Mouse (Mus musculus) T-helper 2 cell (primary cell): ENCODE data around the gene Gsc2.

Source experiments
- in situ Hi-C: fragments of 300-600 bp; cut with MboI, MseI; formaldehyde crosslinking; loops from one replicate; pipeline ENCODE4 v1.15.1; 2025; ENCODE audit warnings: high pct_unique_total_duplicates

Gene Gsc2

DNA sequence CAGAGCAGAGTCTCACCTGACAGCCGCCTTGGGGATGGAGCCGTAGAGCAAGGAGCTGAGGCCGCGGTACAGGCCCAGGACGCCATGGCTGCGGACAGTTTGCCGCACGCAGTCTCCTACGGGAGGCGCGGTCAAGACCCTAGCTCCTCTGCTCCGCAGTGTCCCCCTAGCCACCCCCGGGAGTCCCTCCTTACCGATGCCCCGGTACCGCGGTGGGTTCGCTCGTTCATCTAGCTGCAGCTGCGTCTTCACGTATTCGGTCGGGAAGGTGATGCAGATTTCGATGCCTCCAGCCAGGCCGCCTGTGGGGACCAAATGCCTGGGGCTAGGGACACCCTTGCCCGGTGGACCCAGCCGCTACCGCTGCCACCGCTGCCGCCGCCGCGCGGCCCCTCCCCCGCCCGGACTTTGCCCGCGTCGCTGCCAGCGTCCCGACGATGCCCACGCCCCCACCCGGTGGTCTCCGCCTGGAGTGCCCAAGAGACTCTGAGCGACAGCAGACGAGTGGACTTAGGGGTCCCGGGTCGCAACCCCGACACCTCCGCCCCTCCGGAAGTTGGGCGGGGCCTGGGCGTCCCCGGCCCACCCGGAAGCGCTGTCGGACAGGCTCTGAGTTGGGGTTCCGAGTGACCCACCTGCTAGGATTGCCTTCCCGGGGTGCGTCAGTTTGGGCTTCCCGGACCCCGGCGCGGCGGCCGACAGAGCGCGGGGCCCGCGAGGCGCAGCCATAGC lies 12.7 kb upstream of the Gsc2 start:
- in situ Hi-C loops = no loop called here

DNA sequence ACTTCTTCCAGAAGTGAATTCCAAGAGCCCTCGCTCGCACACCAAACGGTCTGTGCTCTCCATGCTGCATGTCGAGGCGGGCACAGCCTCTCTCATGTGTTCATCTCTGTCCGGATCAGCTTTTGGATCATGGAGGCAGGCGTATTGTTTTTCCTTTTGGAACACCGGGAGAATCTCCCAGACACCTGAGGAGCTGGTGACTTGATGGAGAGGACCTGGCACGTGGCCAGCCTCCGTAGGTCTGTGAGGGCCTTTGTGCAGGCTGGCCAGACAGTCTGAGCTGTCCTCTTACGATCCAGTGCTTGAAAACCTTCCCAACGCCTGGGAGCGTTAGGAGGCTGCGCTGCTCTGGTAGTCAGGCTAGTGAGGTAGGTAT lies 7.3 kb upstream of the Gsc2 start:
- in situ Hi-C loops = no loop called here

DNA sequence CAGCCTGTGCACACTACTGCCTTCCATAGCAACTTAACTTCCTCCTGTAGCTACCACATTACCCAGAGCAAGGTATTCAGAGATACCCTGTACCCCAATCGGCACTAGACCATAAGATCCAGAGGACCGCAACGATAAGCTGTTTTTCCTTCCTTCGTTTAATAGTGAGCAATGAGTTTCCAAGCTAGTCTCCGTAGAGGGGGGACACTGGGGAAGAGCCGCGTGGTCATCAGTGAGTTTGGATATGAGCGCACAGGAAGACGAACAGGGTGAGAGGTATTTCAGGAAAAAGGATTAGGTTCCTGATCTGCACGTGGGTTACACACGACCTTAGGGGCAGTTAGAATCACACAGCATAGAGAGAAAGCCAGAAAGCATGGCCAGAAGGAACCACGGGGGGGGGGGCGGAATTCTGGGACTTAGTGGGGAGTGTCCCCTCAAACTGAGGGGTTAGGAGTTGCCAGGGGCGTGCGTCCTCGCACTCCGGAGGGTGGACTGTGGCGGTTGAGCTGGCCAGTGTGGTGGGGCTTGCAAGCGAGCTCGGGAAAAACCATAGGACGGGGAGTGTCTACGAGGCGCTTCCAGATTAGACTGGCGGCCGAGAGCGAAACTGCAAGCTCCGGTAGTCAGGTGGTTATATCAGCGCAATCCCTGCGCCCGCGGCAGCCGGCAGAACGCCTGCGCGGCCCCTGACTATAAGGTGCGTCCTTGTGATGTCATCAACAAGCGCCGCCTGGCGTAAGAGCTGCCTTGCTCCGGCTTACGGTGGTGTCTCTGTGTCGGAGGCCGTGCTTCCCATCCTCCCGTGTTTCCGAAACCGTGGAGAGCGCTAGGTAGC lies 6.7 kb upstream of the Gsc2 start:
- in situ Hi-C loops = no loop called here

DNA sequence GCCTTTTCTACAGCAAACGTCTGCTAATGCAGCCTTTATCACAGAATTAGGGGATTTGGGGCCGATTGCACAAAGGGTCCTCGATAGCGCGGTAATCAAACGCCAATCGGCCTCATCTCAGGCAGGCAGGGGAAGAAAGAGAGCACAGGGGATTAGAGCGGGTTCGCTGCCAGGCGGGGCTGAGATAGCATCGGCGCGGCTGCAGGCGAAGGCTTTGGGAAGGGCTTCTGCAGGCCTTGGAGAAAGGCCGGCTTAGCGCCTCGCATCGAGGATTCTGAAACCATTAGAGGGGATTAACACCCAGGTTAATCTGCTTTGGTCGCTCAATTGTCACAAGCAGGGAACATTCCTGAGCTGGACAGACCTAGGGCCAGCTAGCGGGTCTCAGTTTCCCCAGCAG lies 5.7 kb upstream of the Gsc2 start:
- in situ Hi-C loops = no loop called here

DNA sequence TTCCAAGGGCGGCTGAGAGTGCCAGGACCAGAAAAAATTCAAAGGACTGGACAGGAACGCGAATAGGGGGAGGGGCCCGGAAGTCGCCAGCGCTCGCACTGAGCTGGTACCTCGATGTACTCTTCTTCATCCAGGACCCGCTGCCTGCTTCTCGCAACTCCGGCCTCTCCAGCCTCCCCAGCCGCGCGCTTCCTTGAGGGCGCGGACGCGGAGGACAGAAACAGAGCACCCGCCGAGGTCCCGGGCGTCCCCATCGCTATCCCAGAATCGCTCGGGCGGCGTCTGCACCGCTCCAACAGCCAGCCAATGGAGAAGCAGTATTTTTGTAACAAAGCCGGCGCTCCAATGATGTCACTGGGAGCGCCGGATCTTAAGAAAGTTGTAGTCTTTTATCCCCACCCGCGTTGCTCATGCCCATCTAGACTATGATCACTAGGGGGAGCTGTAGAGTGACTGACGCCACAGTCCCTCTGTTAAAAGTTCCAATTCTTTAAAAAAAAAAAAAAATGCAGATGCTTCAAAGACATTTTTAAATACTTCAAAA lies 3.7 kb downstream of the Gsc2 start, which contains the start of gene Ess2:
Gene Ess2 (minus strand): TSS at position 297 of the 544 bp plus-strand sequence.
- in situ Hi-C loops = loop anchor here (10.0 kb wide), 1 partner anchor 886 kb away; no protein-coding TSS in a partner anchor

DNA sequence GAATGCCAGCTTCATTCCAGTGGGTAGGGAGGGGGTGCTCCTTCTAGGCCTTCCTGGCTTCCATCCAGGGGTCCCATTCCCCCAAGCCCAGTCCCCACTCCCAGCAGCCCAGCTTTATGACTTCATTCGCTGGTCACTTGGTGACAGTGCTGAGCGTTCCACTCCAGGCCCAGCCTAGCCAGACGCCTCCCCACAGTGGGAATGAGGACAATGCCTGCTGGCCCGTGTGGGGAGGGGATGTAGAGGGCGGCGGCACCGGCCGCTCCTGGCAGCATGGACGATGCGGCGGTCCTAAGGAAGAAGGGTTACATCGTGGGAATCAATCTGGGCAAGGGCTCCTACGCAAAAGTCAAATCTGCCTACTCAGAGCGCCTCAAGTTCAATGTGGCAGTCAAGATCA lies 16.4 kb downstream of the Gsc2 start, which contains the start of the genes Dgcr2 and Tssk2:
Gene Dgcr2 (minus strand): TSS at position 101 of the 400 bp plus-strand sequence.
Gene Tssk2 (plus strand): TSS at position 176 of the 400 bp plus-strand sequence.
- in situ Hi-C loops = no loop called here

DNA sequence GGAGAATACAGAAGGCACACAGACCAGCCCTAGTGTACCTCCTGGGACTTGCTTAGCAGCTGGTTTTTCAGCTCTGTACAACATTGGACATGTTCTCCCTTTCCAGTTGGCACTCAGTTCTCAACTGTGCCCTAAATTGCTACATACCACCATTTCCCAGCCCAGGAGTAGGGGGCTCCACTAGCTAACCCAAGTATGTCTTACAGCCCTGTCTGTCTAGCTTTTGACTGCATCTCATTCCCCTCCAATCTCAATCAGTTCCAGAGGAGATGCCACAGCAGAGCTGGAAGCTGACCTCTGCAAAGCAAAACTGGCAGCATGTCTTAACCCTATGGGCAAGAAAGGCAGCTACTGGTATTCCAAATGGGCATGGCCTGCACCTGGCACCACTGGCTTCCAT lies 18.8 kb downstream of the Gsc2 start:
- in situ Hi-C loops = no loop called here

DNA sequence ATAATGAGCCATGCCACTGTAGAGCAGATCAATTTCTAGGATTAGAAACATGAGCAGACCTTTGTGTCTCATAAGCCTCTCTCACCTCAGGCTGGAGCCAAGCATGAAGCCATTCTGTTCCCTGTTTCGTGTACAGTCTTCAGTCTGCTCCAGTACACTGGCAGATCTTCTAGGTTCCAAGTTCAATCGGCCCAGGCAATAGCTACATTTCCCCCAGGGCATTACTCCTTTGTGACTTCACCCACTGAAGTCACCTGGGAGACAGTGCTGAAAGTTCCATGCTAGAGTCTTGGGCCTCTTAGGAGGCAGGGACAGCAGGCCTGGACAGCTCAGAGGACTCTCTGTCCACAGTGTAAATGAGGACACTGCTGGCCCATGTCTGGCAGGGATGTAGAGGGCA lies 20.9 kb downstream of the Gsc2 start, which contains the start of gene Tssk1:
Gene Tssk1 (plus strand): TSS at position 301 of the 400 bp plus-strand sequence.
- in situ Hi-C loops = no loop called here

DNA sequence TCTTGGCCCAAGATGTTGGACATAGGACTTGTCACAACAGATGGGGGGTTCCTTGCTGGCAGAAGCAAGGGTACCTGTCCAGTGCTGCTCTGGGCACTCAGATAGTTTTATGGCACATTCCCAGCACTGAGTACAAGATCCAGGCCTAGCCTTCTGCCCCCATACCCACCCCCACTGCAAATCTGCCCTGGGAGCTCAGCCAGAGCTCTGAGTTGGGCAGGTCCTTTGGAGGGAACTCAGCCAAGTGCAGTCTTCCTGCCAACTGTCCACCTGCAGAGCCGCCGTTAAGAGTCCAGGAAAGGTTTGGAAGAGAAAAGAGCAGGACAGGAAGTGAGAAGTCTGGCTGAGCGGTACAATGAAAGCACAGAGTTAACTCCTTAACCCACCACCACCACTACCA lies 22.3 kb downstream of the Gsc2 start:
- in situ Hi-C loops = no loop called here

DNA sequence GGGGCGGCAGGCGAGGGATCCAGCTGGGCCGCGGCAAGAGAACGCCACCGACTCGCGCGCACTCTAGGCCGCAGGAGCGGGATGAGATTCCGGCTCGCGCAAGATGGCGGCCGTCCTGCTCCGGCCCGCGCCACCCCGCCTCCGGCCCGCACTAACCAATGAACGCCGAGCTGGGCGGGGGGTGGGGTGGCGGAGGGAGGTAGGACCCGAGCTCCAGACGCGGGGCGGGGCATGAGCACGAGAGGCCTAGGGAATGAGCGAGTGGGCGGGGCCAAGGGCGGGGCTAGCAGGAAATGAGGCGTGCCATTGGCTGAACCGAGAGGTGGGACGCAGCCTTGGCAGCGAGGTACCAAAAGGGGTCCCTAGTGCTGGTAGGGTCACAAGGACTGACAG lies 23.3 kb downstream of the Gsc2 start, which contains the start of gene Gm20518:
Gene Gm20518 (minus strand): TSS at position 105 of the 393 bp plus-strand sequence.
- in situ Hi-C loops = no loop called here

DNA sequence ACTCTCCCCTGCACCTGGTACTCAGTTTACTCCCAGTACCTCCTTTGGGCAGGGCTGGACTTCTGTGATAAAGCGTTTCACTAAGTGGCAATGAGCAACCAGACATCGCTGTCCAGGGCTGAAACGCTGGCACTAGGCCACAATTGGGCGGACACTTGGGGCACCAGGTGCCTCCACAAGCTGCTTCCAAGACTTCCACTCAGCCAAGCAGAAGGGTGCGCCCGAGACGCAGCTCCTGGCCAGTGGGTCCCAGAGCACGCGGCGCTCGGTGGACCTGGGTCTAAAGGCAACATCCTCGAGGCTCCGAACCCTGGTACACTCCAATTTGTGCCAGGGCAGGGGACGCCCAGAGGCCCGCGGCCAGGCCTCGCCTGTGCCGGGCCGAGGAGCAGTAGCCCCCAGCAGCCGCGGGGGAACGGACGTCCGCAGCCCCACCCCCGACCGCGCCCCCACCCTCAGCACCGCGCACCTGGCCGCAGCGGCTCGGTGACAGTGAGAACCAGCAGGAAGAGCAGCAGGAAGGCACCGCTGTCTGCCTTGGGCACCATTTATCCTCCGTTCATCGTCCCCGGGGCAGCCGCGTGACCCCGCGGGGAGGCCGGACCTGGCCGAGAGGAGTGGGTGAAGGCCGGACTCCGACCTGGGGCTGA lies 23.8 kb downstream of the Gsc2 start:
- in situ Hi-C loops = no loop called here

DNA sequence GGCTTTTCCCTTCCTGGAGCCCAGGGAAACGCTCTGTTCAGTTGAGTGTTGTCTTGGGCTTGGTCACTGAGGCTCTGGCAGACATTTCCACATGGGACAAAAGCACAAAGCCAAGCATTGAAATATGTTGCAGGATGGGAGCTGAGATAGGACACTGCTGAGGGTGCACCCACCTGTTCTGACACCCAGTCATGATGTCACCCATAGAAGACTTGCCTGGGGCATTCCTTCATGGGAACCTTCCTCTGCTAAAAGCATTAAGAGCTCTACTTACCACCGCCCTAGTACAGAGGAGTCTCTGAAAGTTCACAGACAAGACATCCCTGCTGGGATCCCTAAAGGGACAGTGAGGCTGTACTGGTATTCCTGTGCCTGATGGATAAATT lies 24.5 kb downstream of the Gsc2 start:
- in situ Hi-C loops = no loop called here

DNA sequence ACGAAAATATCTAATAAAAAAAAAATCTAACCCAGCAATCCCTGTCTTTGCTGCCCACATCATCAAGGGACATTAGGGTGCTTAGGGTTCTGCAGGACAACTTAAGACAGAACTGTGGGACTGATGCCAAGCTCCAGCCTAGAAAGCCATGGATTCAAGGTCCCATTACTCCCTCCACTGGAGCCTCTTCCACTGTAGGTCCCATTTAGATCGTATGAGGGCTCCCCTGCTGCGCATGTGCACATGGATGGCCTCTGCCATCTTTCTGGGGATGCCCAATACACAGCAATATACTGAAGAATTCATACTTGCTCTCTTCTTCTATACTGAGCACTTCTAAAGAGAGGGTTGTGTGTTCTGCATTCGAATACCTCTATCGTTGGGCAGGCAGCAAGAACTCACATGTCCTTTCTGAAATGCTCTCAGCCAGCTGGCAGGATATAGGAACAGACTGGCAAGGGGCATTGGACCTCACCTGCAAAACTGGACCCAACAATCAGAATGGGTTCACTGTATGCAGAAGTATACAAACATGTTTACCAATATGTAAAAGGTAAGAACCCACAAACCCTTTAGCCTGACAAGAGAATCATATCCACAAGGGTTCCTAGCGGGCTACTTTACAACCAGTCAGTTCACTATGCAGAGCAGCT lies 25.0 kb downstream of the Gsc2 start:
- in situ Hi-C loops = no loop called here

DNA sequence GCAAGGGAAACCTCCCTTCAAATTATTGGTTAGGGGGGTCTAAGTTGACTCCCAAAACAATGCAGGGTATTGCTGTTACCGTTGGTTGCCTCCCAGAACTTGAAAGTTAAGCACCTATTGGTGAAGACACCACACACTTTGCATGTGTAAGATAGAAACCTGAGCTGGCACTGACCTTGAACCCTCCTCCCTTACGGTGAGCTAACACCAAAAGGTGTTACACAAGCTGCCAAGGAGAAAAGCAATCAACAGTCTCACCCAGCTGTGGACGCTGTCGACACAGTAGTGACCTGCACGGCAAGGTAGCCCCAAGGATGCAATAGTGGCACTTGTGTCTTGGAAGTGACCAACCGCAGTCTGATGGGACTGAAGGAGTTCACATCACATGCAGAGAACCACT lies 30.7 kb downstream of the Gsc2 start:
- in situ Hi-C loops = no loop called here

DNA sequence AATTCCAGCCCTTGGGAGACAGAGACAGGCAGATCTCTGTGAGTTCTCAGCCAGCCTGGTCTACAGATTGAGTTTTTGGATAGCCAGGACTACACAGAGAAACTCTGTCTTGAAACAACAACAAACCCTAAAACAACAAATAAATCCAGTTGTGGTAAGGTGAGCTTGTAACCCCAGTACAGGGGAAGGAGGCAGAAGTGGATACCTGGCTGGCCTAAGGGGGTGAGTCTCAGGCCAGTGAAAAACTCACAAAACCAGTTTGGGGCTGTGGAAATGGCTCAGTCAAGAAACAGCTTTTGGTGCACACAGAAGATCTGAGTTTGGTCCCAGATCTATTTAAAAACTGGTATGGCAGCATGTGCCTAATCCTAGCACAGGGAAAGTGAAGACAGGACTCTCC lies 32.7 kb downstream of the Gsc2 start:
- in situ Hi-C loops = no loop called here

DNA sequence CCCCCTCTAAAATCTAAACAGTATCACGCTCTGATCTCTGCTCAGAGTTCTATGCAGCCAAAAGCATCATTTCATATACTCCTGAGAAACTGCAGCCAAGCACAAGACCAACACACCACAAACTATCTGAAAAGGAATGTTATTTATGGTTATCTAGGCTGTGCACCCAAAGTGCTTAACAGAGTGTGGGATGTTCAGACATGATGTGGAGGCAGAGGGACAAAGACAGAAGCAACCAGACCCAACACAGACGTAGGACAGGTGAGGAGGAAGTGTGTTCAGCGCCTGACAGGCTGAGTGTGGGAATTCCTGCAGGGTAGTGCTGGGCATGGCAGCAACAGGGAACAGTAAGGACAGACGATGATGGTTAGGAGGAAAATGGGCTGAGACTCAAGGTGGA lies 35.3 kb downstream of the Gsc2 start:
- in situ Hi-C loops = no loop called here

DNA sequence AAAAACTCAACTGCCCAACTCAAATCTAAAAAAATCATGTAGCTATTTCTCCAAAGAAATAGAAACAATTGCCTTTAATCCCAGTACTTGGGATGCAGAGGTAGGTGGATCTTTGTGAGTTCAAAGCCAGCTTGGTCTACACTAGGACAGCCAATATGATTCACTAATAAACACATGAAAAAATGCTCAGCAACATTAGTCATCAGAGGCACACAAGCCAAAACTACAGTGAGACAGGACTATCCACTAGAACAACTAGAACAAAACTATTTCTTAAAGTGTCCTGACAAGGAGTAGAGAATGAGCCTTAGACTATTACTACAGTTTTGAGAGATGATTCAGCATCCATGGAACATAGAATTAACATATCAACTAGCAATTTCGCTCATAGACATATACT lies 38.8 kb downstream of the Gsc2 start:
- in situ Hi-C loops = no loop called here

DNA sequence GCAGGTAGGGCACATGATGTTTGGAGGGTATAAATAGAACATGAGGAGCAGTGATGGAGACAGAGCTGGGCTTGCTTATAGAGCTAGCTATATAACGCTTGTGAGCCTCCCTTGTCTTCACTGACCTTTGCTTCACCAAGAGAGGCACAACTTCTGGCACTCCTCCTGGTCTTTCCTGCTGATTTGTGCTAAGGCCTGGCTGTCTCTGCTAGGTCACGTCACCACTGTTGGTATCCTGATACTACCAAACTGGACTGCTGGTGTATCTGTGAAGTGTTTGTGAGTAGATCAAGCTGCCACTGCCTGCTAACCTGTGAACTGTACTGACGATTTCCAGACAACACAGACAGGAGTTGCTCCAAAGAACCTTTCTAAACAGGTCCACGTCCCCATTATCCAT lies 39.7 kb downstream of the Gsc2 start:
- in situ Hi-C loops = no loop called here

DNA sequence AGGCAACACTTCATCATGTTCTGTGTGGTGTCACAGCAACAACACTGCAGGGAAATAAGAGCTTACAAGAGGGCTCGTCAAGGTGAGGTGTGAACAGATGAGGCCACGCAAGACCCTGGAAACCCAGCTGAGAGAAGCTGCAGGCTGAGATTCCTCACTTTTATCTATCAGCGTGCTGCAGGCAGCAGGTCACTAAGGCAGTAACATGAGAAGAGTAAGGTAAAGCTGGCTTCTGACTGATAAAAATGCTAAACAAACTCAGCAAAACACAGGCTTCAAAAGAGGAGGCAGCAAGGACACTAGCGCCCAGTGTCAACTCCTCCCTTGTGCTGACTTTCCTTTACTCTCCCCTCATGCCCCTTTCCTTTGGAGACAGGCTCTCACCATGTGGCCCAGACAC lies 41.9 kb downstream of the Gsc2 start:
- in situ Hi-C loops = no loop called here

DNA sequence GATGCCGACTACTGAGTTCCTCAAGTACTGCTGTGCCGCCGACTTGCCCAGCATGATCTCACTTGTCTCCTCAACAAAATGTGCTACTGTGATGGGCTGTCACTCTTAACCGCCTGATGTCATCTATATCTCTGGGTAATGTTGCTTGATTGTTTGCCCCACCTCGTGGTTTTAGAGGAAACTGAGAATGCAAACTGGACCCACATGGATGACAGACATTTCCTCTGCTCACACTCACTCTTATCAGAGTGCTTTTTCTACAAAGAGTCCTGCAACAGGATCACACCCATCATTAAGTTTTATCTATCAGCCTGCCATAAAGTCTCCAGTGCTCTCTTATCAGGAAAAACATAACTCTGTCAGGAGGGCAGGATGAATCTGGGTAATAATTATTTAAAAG lies 43.6 kb downstream of the Gsc2 start:
- in situ Hi-C loops = no loop called here

DNA sequence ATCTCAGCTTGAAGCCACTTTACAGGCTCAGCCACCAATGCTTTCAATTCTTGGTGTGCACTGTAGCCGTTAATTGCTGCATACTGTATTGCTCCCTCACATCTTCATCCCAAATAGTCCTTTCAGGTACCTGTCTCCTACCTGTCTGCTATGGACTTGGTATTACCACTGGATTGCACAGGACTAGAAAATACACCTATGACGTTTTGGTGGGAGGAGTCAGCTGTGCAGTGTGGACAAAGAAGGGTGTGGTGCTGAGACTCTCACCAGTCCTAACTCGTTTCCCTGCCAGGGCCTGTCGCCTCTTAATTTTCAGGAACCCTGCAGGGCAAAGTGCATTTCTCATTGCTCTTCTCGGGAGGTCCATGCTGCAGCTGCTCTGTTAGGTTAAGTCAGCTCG lies 49.1 kb downstream of the Gsc2 start:
- in situ Hi-C loops = loop anchor here (10.0 kb wide), 1 partner anchor 779 kb away; no protein-coding TSS in a partner anchor
